In genomic region chr3:28781422-28781821, GRCm38 (mm10) we compare ENCODE assay signal across 8 mouse cellular contexts. TPM values are rescaled to one million over a fixed set of nuclear protein-coding genes. Genes with fewer than 3 reads are reported as not detected.
A peak's percentile ranks its signal among the peaks of the same experiment; 100 is the strongest.
DNase-seq lines count a peak whose midpoint lies in the region; ATAC-seq lines count a peak whose summit lies in the region.

No protein-coding gene starts in this region.

- no peak for DNase-seq in lung, postnatal 25 days (ENCODE audit: low spot score)
- no peak for DNase-seq in gastrocnemius, postnatal 4 days (ENCODE audit: low spot score in 2 of 2)
- DNase-seq in urinary bladder, postnatal 4 days (ENCODE audit: low spot score in 2 of 2), result no peak
- DNase-seq in urinary bladder, adult 2 months (ENCODE audit: low spot score), result no peak

- under 1% methylated on average over 40 of the region's 41 CpGs for WGBS in lung, embryonic 16.5 days
- WGBS in limb, embryonic 12.5 days, result 1% methylated on average over 40 of the region's 41 CpGs
- WGBS in neural tube, embryonic 15.5 days, result under 1% methylated on average over 41 of the region's 41 CpGs

- peaks cover 7% of the 10 kb centered on the region; the same call in 1 of the 2 replicates for H3K4me1 ChIP-seq in lung, embryonic 16.5 days (replicated peaks; ENCODE audit: control insufficient read depth, insufficient read depth, low read length)
- H3K4me1 ChIP-seq in erythroblast, embryonic 14.5 days (ENCODE audit: control insufficient read depth), result peaks cover 67% of the 10 kb centered on the region
- peaks cover 5% of the 10 kb centered on the region for H3K4me1 ChIP-seq in limb, embryonic 12.5 days (replicated peaks)
- H3K4me1 ChIP-seq in neural tube, embryonic 15.5 days, result peaks cover 11% of the 10 kb centered on the region

- H3K4me3 ChIP-seq in lung, embryonic 16.5 days (ENCODE audit: low read length), result peak overlapping the region; percentile 86
- H3K4me3 ChIP-seq in erythroblast, embryonic 14.5 days (replicated peaks), result peak overlapping the region; percentile 89
- H3K4me3 ChIP-seq in limb, embryonic 12.5 days (replicated peaks), result peak overlapping the region; percentile 82
- H3K4me3 ChIP-seq in neural tube, embryonic 15.5 days (replicated peaks), result peak overlapping the region; percentile 86

- no peaks in the 10 kb centered on the region for H3K36me3 ChIP-seq in lung, embryonic 16.5 days (ENCODE audit: control insufficient read depth, insufficient read depth, low read length)
- H3K36me3 ChIP-seq in erythroblast, embryonic 14.5 days (ENCODE audit: control insufficient read depth), result peaks cover 32% of the 10 kb centered on the region
- H3K36me3 ChIP-seq in limb, embryonic 12.5 days, result no peaks in the 10 kb centered on the region
- no peaks in the 10 kb centered on the region for H3K36me3 ChIP-seq in neural tube, embryonic 15.5 days

- peak; percentile 9; the same call in 1 of the 2 replicates for ATAC-seq in lung, embryonic 16.5 days (ENCODE audit: low read depth)
- no peak; the same call in 1 of the 2 replicates for ATAC-seq in limb, embryonic 12.5 days (ENCODE audit: insufficient number of reproducible peaks, insufficient read depth, low FRiP score, low TSS enrichment, low read depth)
- ATAC-seq in neural tube, embryonic 15.5 days (ENCODE audit: low FRiP score), result peak; percentile 72; the same call in 1 of the 2 replicates

- no peak overlapping the region for H3K27ac ChIP-seq in lung, embryonic 16.5 days (ENCODE audit: low read length)
- H3K27ac ChIP-seq in limb, embryonic 12.5 days, result no peak overlapping the region
- H3K27ac ChIP-seq in neural tube, embryonic 15.5 days (replicated peaks), result no peak overlapping the region

- H3K9me3 ChIP-seq in lung, embryonic 16.5 days (ENCODE audit: control insufficient read depth, low read length), result no peaks in the 10 kb centered on the region
- H3K9me3 ChIP-seq in erythroblast, embryonic 14.5 days (ENCODE audit: control insufficient read depth, low read length), result peaks cover 5% of the 10 kb centered on the region; the same call in 1 of the 2 replicates
- H3K9me3 ChIP-seq in limb, embryonic 12.5 days, result no peaks in the 10 kb centered on the region
- no peaks in the 10 kb centered on the region for H3K9me3 ChIP-seq in neural tube, embryonic 15.5 days (replicated peaks)

- no peaks in the 10 kb centered on the region for H3K27me3 ChIP-seq in lung, embryonic 16.5 days (ENCODE audit: control insufficient read depth, insufficient read depth, low read depth, low read length)
- H3K27me3 ChIP-seq in erythroblast, embryonic 14.5 days (ENCODE audit: control insufficient read depth), result peaks cover 10% of the 10 kb centered on the region
- H3K27me3 ChIP-seq in limb, embryonic 12.5 days, result no peaks in the 10 kb centered on the region
- no peaks in the 10 kb centered on the region for H3K27me3 ChIP-seq in neural tube, embryonic 15.5 days (replicated peaks)

- peak overlapping the region; percentile 77 for H3K9ac ChIP-seq in lung, embryonic 16.5 days (ENCODE audit: low read length)
- peak overlapping the region; percentile 83 for H3K9ac ChIP-seq in limb, embryonic 12.5 days (replicated peaks)
- H3K9ac ChIP-seq in neural tube, embryonic 15.5 days (replicated peaks), result peak overlapping the region; percentile 64

- peak overlapping the region; percentile 99 for H3K4me2 ChIP-seq in lung, embryonic 16.5 days (ENCODE audit: low read depth, low read length)
- H3K4me2 ChIP-seq in limb, embryonic 12.5 days, result peak overlapping the region; percentile 93
- peak overlapping the region; percentile 99 for H3K4me2 ChIP-seq in neural tube, embryonic 15.5 days

RNA-seq across cellular contexts. Expression of gene Eif5a2, which starts 0.3 kb away (rescaled TPM):
- 9.3 and 9.7 TPM in 2 replicates for polyA plus RNA-seq in lung, embryonic 16.5 days (2015; fragmentation: Nextera tagmentation; extraction: Ambion mirVana)
- 0.05 and 0.10 TPM in 2 replicates for polyA plus RNA-seq in erythroblast, embryonic 14.5 days (2012)
- polyA plus RNA-seq in limb, embryonic 12.5 days (2016; fragmentation: Nextera tagmentation; extraction: Ambion mirVana), result 10.7 and 12.3 TPM in 2 replicates
- 9.6 and 10.1 TPM in 2 replicates for polyA plus RNA-seq in neural tube, embryonic 15.5 days (2015; fragmentation: Nextera tagmentation; extraction: Ambion mirVana)
- total RNA-seq in gastrocnemius, postnatal 4 days (2021), result 1 to 10 TPM; 3.3 to 4.1 TPM
- polyA plus RNA-seq in urinary bladder, adult 2 months (2012; rRNA removed), result 4.7 and 5.0 TPM in 2 replicates

RNA-seq across cellular contexts. Expression of gene Rpl22l1, which starts 23.8 kb away (rescaled TPM):
- 383 and 408 TPM in 2 replicates for polyA plus RNA-seq in lung, embryonic 16.5 days (2015; fragmentation: Nextera tagmentation; extraction: Ambion mirVana)
- 2.0 and 3.1 TPM in 2 replicates for polyA plus RNA-seq in erythroblast, embryonic 14.5 days (2012)
- polyA plus RNA-seq in limb, embryonic 12.5 days (2016; fragmentation: Nextera tagmentation; extraction: Ambion mirVana), result 480 and 481 TPM in 2 replicates
- 252 and 266 TPM in 2 replicates for polyA plus RNA-seq in neural tube, embryonic 15.5 days (2015; fragmentation: Nextera tagmentation; extraction: Ambion mirVana)
- 100 to 1,000 TPM; 201 to 271 TPM for total RNA-seq in gastrocnemius, postnatal 4 days (2021)
- 222 and 228 TPM in 2 replicates for polyA plus RNA-seq in urinary bladder, adult 2 months (2012; rRNA removed)

Comparison
In these comparisons a context has a peak if more than half of its experiments do, and no peak if none do; other contexts are left out.
1. RNA of gene Rpl22l1, which starts 23.8 kb away (polyA plus RNA-seq): 480 to 481 TPM in limb, embryonic 12.5 days, 383 to 408 TPM in lung, embryonic 16.5 days, 252 to 266 TPM in neural tube, embryonic 15.5 days and 222 to 228 TPM in urinary bladder, adult 2 months; 2.0 to 3.1 TPM in erythroblast, embryonic 14.5 days; every median in the first group is over 10 times any median in the second.
2. Peak in every context shown above with its lines, with median percentiles within 50 percentile points of each other: H3K4me2 ChIP-seq, H3K4me3 ChIP-seq and H3K9ac ChIP-seq.